Mouse (Mus musculus) brain, embryonic 14.5 days (tissue): ENCODE data around the gene Rhog.

Experiments used
- CTCF ChIP-seq: fragments of 200-500 bp; IDR thresholded peaks from 2 replicates; pipeline ENCODE4 v1.5.1; 2012; ENCODE audit warnings: inconsistent platforms, mild to moderate bottlenecking, moderate library complexity, borderline replicate concordance; ENCODE audit not compliant: insufficient read depth, insufficient read length; ENCODE audit errors: extremely low read depth
- POLR2A ChIP-seq: fragments of 200-500 bp; IDR thresholded peaks from 2 replicates; pipeline ENCODE4 v1.6.1; 2012; ENCODE audit warnings: mild to moderate bottlenecking, inconsistent platforms, borderline replicate concordance; ENCODE audit not compliant: poor library complexity, insufficient read depth, insufficient read length, severe bottlenecking; ENCODE audit errors: extremely low read depth

- no peak for TF ChIP-seq POLR2A
- TF ChIP-seq CTCF: no peak
Observed at GRCm38 (mm10) chr7:102208806-102209363, 47.0 kb downstream of the Rhog start.
